Mouse (Mus musculus) G1E (cell line): ENCODE data around the gene Zcwpw1. TPM values are rescaled to one million over a fixed set of nuclear protein-coding genes. Genes with fewer than 3 reads are reported as not detected.

Experiments used
- ATAC-seq: 2 replicates; pipeline ENCODE4 v1.8.0; 2016; ENCODE audit warnings: mild to moderate bottlenecking; ENCODE audit not compliant: insufficient number of reproducible peaks, poor library complexity, low FRiP score, severe bottlenecking; ENCODE audit errors: extremely low read depth
- DNase-seq: peaks from one replicate; pipeline ENCODE4 v3.0.0; 2012; ENCODE audit warnings: low spot score
- H3K27me3 ChIP-seq: 2 replicates; pipeline ENCODE4 v1.6.1; 2012; ENCODE audit warnings: mild to moderate bottlenecking, low read length, inconsistent platforms; ENCODE audit not compliant: insufficient read depth
- H3K36me3 ChIP-seq: replicated peaks from 2 replicates; pipeline ENCODE3; 2012; ENCODE audit warnings: mild to moderate bottlenecking, inconsistent platforms
- H3K4me1 ChIP-seq: 2 replicates; pipeline ENCODE4 v1.6.1; 2012; ENCODE audit warnings: low read depth, low read length, inconsistent platforms, mixed read lengths; ENCODE audit not compliant: insufficient read depth
- H3K4me3 ChIP-seq: 2 replicates; pipeline ENCODE4 v1.5.1; 2012; ENCODE audit warnings: low read depth, mild to moderate bottlenecking, inconsistent platforms, low read length, moderate library complexity, mixed read lengths
- H3K9me3 ChIP-seq: replicated peaks from 2 replicates; pipeline ENCODE4 v1.6.1; 2012; ENCODE audit warnings: inconsistent platforms
- CTCF ChIP-seq: IDR thresholded peaks from 2 replicates; pipeline ENCODE4 v1.5.1; 2012; ENCODE audit warnings: low read depth, low read length, inconsistent platforms, mixed read lengths
- GATA1 ChIP-seq: IDR thresholded peaks from 2 replicates; pipeline ENCODE4 v1.6.1; 2012; ENCODE audit warnings: borderline replicate concordance, low read length, inconsistent platforms, mixed read lengths
- GATA2 ChIP-seq: IDR thresholded peaks from 2 replicates; pipeline ENCODE4 v1.6.1; 2012; ENCODE audit warnings: low read depth, low read length, inconsistent platforms, borderline replicate concordance
- POLR2AphosphoS5 ChIP-seq: IDR thresholded peaks from 2 replicates; pipeline ENCODE4 v1.6.1; 2012; ENCODE audit warnings: low read depth, low read length, inconsistent platforms; ENCODE audit not compliant: insufficient replicate concordance
- TAL1 ChIP-seq: conservative IDR thresholded peaks from 2 replicates; pipeline ENCODE4 v1.6.1; 2012; ENCODE audit warnings: low read depth, low read length, inconsistent platforms, mixed read lengths
- polyA plus RNA-seq: library from polyadenylated mRNA; stranded (reverse); fragments of >175 nt; gene quantifications from 2 replicates; pipeline ENCODE4 v1.2.3, GENCODE M21; 2012
- total RNA-seq, 2 experiments: library from RNA; stranded (forward) in 1 of 2; stranded (reverse) in 1 of 2; fragments of 200-1000 nt in 1 of 2; fragments of >200 nt in 1 of 2; fragmentation: Nextera tagmentation in 1 of 2; gene quantifications; 2 replicates each; pipeline ENCODE4 v1.2.3; 2014 to 2017

The Zcwpw1 gene
- total and polyA plus RNA-seq, 3 experiments: 0.34 to 12.9 (median 8.4) TPM

DNA sequence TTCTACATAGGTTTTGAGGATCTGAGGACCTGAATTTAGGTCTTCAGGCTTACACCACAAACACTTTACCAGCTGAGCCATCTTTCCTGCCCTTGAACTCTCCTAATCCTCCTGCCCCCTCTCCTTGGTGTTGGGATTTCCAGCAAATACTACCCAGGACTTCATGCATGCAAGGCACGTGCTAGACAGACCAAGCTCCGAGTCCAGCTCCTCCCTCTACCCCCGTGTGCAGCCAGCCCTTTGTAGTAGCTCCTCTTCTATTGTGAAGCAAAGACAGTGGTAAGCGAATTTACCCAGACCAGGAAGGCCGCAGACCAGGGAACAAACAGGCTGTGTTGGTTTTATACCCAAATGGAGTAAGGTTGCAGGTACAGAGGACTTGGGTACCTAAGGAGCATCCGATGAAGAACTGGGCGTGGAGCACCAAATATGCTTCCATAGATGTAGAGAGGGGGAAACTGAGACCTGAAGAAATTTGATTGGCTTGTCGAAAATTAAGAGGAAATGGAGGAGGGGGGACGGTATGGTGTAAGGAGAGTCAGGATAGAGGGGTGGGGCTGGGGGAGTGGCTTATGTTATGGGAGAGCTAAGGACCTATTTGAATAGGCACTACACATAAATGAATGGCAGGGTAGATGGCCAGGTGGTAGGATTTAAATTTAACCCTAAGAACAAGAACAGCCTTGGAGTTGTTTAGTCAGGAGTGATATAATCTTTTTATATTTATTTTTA is 22.8 kb upstream of the Zcwpw1 start:
- TF ChIP-seq GATA2 (no peak), TAL1 (no peak), POLR2AphosphoS5 (no peak), CTCF (no peak), GATA1 (no peak)
- Histone ChIP-seq H3K4me3 (no peak overlapping the region), H3K4me1 (peaks cover 34% of the 10 kb centered on the region), H3K36me3 (peaks cover 22% of the 10 kb centered on the region), H3K27me3 (0 out of 2 replicates have a peak, but pooled peaks cover 2% of the 10 kb centered on the region), H3K9me3 (peaks cover 3% of the 10 kb centered on the region; the same call in 1 of the 2 replicates)
- DNase-seq (no peak), ATAC-seq (no peak)

GRCm38 (mm10) chr5:137766270-137766669 is 21.3 kb upstream of the Zcwpw1 start:
- H3K4me1 ChIP-seq: peaks cover 29% of the 10 kb centered on the region
- DNase-seq (no peak), ATAC-seq (no peak)
- 0 out of 2 replicates have a peak, but pooled peaks cover 2% of the 10 kb centered on the region for H3K27me3 ChIP-seq
- no peak overlapping the region for H3K4me3 ChIP-seq
- peaks cover 8% of the 10 kb centered on the region for H3K36me3 ChIP-seq
- H3K9me3 ChIP-seq: peaks cover 3% of the 10 kb centered on the region; the same call in 1 of the 2 replicates
- TF ChIP-seq GATA2: no peak
- peak; percentile 55; the same call in 1 of the 2 replicates for TF ChIP-seq CTCF

DNA sequence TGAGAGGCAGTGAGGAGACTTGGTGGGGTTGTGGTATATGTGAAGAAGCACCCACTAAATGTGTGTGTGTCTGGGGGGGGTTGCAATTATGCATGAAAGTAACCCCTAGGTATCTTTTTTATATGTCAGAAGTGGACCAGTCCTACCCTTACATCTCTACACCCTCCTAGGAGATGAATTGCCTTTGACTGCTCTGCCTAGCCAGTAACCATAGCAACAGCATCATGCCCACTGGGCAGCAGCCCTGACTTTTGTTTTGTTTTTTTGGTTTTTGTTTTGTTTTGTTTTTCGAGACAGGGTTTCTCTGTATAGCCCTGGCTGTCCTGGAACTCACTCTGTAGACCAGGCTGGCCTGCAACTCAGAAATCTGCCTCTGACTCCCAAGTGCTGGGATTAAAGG is 19.1 kb upstream of the Zcwpw1 start:
- no peak overlapping the region for H3K4me3 ChIP-seq
- H3K4me1 ChIP-seq: peaks cover 41% of the 10 kb centered on the region
- peaks cover 3% of the 10 kb centered on the region; the same call in 1 of the 2 replicates for H3K9me3 ChIP-seq
- TF ChIP-seq POLR2AphosphoS5 (no peak), CTCF (no peak), GATA2 (no peak), GATA1 (no peak), TAL1 (no peak)
- no peak for ATAC-seq
- H3K27me3 ChIP-seq: 0 out of 2 replicates have a peak, but pooled peaks cover 2% of the 10 kb centered on the region
- H3K36me3 ChIP-seq: no peaks in the 10 kb centered on the region
- DNase-seq: no peak

DNA sequence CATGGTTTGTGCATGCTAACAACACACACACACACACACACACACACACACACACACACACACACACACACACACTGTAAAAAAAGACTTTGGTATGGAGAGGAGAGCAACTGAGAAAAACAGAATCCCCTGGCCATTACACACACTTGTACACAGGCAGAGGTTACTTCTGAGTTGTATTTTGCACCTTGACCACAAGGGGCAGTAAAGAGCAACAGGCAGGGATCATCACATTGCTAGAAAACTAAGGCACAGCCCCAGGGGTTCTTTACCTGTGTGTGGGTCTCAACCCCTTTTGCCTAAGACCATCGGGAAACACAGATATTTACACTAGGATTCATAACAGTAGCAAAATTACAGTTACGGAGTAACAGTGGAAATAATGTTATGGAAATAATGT is 16.9 kb upstream of the Zcwpw1 start:
- no peak for TF ChIP-seq GATA2
- no peak for TF ChIP-seq GATA1
- TF ChIP-seq CTCF: peak; percentile 89
- Histone ChIP-seq H3K4me3 (no peak overlapping the region), H3K27me3 (0 out of 2 replicates have a peak, but pooled peaks cover 2% of the 10 kb centered on the region), H3K36me3 (no peaks in the 10 kb centered on the region), H3K4me1 (peaks cover 40% of the 10 kb centered on the region), H3K9me3 (peaks cover 3% of the 10 kb centered on the region; the same call in 1 of the 2 replicates)
- ATAC-seq (peak; percentile 40; the same call in 1 of the 2 replicates), DNase-seq (no peak)

DNA sequence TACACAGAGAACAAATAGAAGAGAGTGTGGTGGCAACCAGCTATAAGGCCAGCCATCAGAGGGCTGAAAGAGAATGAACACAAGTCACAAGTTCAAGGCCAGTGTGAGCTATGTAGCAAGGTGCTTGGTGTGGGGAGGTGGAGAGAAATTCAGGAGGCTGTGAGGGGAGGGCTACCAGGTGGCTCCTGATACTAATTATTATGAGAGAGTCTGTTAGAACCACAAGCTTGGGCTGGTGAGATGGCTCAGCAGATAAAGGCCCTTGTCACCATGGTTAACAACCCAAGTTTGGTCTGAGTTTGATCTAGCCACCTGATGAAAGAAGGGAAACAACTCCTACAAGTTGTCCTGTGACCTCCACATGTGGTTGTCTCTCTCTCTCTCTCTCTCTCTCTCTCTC is 14.8 kb upstream of the Zcwpw1 start:
- DNase-seq: no peak

GRCm38 (mm10) chr5:137775587-137776290 is 11.9 kb upstream of the Zcwpw1 start:
- peaks cover 71% of the 10 kb centered on the region for H3K4me1 ChIP-seq
- H3K4me3 ChIP-seq: peak overlapping the region; percentile 16; the same call in 1 of the 2 replicates
- TF ChIP-seq POLR2AphosphoS5 (no peak), CTCF (no peak), GATA2 (no peak), TAL1 (no peak), GATA1 (no peak)
- ATAC-seq: no peak
- no peaks in the 10 kb centered on the region for H3K27me3 ChIP-seq
- no peak for DNase-seq
- H3K36me3 ChIP-seq: peaks cover 16% of the 10 kb centered on the region
- H3K9me3 ChIP-seq: no peaks in the 10 kb centered on the region

More for the DNA sequence above, 14.8 kb upstream of the Zcwpw1 start:
- TF ChIP-seq POLR2AphosphoS5 (no peak), CTCF (no peak), TAL1 (peak; percentile 40; the same call in 1 of the 2 replicates), GATA2 (no peak; the same call in 1 of the 2 replicates)
- H3K4me3 ChIP-seq: no peak overlapping the region; the same call in 1 of the 2 replicates
- H3K4me1 ChIP-seq: peaks cover 57% of the 10 kb centered on the region
- no peaks in the 10 kb centered on the region for H3K9me3 ChIP-seq
- no peaks in the 10 kb centered on the region for H3K36me3 ChIP-seq
- H3K27me3 ChIP-seq: 0 out of 2 replicates have a peak, but pooled peaks cover 2% of the 10 kb centered on the region
- ATAC-seq: peak; percentile 58
